Mouse (Mus musculus): ENCODE measurements around the gene Dlgap1. TPM values are rescaled to one million over a fixed set of nuclear protein-coding genes. Genes with fewer than 3 reads are reported as not detected.

The Dlgap1 gene
- total and polyA plus RNA-seq, 3 experiments, result 27.5 to 106 (median 44.8) TPM

DNA sequence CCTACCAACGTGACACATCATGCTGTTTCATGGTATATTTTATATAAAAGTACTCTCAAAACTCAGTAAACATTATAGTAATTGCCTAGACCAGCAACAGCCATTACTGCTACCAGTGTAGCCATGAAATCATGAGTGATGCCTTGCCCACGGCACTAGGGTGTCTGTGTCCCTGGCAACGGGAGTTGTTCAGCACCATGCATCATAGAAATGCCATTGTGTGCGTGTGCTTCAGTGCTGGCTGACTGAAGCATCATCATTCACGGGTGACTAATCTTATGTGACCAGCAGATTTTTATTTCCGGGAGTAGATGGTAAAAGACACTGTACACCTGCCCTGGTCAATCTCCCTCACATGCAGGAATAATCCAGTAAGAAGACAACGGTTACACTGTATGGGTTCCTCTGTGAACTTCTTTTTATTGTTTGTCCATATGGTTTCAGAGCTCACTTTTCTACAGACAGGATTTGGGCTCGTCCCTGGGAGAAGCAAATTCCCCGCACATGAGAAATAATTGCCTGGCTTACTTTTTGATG, 203.7 kb downstream of the Dlgap1 start:
- peak; percentile 5 for DNase-seq

DNA sequence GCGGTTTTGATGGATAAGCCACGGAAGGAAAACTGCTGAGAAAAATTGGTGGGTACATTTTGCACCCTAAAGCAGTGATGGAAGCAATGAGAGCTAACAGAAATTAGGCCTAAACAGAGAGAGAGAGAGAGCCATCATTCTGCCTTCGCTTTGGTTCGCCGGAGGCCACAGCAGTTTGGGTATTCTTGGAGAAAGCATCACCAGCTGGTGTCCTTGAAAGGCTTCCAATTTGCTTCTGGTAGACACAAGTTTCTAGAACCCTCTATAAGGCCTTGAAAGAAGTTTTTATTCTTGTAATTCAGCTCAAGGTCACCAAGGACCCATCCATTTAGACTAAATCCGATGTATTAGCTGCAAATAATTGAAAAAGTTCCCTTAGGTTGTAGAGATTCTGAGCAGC, 205.0 kb downstream of the Dlgap1 start:
- no peak for DNase-seq

- no peak for DNase-seq
Measured at GRCm38 (mm10) chr17:70191228-70191627, 222.4 kb downstream of the Dlgap1 start.

- no peak for DNase-seq
Measured at GRCm38 (mm10) chr17:70222891-70223290, 254.0 kb downstream of the Dlgap1 start.

DNA sequence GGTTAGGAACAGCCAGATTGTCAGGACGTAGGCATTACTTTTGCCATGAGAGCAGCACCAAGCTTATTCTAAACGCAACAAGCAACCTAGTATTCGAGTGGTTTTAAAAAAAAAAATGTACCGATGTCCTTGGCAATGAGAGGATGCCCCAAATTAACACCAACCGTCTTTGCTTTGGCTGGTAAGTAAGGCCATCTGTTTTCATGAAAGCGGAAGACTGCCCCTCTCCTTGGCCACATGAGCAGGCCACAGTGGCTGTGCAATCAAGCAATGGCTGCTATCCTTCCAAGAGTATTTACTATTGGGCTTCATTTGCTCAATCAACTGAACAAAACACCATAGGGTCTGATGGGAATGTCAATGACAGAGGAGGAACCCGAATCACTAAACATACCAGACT, 278.5 kb downstream of the Dlgap1 start:
- DNase-seq, result peak; percentile 8

DNA sequence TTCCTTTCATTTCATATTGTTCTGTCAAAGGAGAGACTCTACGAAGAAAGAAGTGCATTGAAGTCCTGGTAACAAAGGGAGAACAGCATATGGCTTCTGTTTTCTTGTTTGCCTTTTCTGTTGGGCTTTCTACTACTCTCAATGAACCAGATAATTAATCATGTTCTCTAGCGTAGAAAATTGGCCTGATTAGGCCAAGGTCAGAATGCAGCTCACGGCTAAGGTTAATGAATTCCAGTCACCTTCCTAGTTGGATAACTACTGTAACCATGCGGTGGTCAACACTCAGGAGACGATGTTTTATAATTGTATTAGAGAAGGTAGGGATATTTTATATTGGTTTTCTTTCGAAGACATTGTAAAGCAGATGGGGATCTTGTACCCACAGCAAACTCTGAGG, 279.4 kb downstream of the Dlgap1 start:
- DNase-seq, result peak; percentile 13

GRCm38 (mm10) chr17:70252476-70252875, 283.6 kb downstream of the Dlgap1 start:
- DNase-seq, result peak; percentile 62

- no peak for DNase-seq
Measured at GRCm38 (mm10) chr17:70256371-70256770, 287.5 kb downstream of the Dlgap1 start.

GRCm38 (mm10) chr17:70263156-70263555, 294.3 kb downstream of the Dlgap1 start:
- no peak for DNase-seq

GRCm38 (mm10) chr17:70272125-70272524, 303.3 kb downstream of the Dlgap1 start:
- no peak for DNase-seq

DNA sequence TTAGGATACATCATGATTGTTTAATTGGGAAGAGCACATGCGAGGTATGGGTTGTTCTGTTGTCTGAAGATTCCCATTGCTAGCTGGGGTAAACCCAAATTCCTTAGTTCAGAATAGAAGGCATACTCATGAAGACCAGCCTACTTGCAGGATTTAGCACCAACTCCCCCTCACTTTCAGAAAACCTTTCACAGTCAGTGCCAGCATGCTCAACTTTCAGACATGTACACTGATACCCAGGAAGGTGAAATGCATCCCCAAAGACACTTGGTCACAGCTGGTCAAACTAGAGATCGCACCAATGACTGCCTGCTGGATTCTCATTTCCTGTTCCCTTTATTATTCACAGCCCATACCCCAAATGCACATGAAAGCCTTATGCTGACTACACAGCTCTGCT, 318.8 kb downstream of the Dlgap1 start:
- DNase-seq, result no peak

DNA sequence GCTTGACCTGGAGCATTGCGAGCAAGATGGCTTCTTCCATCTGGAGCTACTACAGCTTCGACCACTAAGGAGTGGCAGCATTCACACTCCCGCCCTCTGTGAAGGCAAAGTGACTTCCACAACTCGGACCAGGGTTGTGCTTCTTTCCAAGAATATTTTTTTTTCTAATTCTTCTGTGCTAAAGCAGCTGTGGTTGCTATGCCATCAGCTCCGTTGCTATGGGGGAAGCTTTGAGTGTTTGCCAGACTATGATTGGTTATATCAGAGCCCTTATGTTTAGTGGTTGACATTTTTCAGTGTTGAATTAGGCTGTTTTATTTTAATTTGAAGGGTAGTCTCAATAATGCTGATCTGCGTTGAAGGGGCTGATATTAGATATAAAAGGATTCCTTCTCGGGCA, 325.2 kb downstream of the Dlgap1 start:
- no peak for DNase-seq

GRCm38 (mm10) chr17:70301941-70302478, 333.1 kb downstream of the Dlgap1 start:
- DNase-seq, result peak; percentile 6

DNA sequence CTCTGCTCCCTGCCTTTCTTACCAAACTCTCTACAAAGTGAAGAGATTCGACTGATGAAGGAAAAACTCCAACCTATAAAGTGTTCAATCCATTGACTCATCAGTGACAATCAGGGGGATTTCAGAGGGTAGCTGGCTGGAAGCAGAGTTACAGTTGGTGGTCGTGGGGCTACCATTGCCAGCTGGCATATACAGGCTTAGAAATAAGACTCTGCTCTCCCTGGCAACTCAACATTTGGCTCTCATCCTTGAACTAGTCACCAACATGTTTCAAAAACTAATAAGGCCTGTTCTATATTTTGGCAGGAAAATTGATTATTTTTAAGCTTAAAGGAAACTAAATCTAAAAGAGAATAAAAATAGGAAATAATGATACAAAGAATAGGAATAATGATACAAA, 333.8 kb downstream of the Dlgap1 start:
- no peak for DNase-seq

DNA sequence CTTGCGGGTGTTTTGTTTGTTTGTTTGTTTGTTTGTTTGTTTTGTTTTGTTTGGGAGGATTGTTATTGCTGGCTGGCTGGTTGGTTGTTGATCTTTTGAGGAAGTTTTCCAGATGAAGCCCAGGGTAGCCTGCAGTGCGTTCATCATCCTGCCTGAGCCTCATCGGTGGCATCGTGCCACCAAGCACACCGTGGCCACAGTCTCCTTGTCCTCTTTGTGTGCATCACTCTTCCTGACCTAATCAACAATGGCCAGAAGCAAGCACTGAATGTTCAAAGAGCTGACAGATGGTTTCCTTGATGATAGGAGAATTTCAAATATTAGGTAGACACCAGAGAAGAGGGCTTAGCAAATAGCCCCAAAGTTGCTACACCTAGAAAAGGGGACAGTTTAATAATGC, 336.1 kb downstream of the Dlgap1 start:
- DNase-seq, result no peak

DNA sequence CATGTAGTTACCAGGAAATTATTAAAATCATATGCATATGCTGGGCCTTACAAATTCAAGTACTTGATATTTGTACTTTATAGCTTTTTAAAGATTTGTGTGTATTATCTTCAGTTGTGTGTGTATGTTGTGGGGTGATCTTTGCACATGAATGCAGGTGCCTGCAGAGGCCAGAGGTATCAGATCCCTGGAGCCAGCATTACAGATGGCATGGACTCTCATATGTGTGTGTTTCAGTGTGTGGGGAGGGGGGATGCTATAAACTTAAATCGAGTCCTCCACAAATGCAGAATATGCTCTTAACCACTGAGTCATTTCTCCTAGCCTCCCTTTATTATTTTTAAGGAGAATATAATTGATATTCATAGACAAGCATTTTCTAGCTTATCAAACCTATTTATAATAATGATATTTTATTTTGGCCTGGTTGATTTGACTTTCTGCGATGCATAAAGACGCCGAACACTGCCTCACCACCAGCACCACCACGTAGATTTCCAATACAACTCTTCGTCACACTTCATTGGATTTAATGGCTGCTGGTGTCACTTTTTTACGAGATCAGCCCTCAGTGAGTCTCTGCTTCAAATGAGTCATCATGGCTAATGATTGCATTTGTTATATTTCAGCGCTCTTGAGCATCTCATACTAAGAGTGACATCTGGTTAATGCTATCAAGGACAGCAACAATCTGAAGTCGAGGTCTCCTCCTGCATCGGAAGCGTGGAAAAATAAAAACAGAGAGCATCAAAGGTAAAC, 338.7 kb downstream of the Dlgap1 start:
- DNase-seq, result no peak

DNA sequence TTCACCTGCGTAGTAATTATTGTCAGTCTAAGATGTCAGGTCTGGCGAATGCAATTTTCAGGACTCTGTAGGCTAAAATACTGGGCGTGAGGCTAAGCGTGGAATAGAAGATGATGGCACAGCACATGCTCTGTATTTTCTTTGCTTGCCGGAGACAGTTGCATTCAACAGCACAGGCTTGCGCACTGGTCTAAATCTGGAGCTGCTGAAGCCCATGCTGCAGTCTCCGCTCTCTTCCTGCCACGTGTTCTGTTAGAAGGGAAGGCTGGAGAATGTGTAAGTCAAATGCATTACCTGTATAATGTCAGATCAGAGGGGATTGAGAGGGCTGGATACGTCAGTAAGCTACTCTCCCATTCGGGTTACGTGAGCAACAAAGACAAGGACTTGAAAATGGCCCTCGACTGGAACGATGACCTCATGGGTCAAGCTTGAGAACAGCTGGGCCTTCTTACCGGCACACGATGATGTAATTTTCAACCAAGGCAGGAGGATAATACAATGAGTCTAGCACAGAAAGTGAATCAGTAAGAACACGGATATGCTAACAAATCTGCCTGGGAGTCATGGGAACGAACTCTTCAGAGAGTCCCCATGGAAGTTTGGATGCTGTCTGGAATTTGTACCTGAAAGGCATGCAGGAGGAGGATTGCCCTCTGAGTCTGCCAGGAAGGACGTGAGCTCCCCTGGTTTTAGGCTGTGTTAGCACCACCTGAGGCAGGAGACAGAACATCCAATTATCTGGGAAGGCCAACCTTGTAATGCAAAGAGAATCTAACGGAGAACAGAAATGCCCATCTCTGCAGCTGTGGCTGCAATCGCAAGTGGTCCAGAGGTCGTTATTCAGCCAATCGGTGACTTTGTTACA, 339.7 kb downstream of the Dlgap1 start:
- DNase-seq, result no peak

GRCm38 (mm10) chr17:70316327-70316726, 347.5 kb downstream of the Dlgap1 start:
- DNase-seq, result no peak

- DNase-seq, result no peak
Measured at GRCm38 (mm10) chr17:70317779-70318178, 348.9 kb downstream of the Dlgap1 start.

DNA sequence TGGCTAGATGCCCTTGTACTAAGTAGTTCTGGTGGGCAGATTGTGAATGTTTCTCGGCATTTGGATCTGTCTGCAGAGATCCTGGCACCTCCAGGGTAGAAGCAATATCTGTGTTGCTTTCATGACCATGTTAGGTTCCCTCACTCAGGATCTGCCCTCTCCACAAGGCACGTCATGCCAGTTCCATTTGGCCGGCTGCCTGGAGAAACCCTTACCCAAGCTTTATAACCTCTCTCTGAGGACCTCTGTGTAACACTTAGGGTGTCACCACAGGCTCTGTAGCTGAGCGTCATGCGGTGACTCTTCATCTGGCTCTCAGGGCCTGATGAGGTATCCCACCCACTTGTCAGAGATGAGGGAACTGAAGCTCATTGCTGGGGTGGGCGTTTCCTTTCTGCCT, 353.1 kb downstream of the Dlgap1 start:
- no peak for DNase-seq

- no peak for DNase-seq
Measured at GRCm38 (mm10) chr17:70333440-70333839, 364.6 kb downstream of the Dlgap1 start.

DNA sequence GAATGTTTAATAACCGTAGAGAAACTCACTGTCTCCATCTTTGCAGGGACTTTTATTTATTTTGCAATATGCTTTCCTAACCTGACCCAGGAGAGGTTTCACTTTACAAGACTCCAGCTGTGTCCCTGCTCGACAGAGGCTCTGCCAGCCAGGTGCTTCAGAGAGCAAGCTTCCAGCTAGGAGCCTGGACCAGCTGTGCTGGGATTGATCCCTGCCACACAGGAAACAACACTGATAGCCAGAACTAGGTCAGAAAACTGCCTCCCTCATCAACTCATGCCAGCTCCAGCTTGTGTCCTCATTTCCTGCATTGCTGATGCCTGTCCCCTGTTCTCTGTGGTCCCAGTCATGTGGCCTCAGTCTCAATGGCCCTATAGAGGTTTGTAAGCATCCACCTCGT, 365.3 kb downstream of the Dlgap1 start:
- no peak for DNase-seq

DNA sequence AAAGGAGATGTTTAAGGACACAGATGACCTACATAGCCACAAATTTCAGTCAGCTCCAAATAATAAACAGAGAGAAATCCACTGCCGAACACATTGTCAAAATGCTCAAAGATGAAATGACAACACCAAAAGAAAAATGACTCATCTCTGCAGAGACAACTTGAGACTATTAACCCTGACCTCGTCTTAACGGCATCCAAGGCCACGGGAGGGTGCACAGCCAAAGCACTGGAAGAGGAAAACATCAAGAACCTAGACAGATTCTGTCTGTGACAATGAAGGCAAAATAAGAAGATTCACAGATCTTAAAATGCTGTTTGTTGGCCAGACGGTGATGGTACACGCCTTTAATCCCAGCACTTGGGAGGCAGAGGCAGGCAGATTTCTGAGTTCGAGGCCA, 370.9 kb downstream of the Dlgap1 start:
- DNase-seq, result peak; percentile 51

All from adrenal gland, adult 2 months (tissue).